Mouse (Mus musculus) stomach, embryonic 16.5 days (tissue): ENCODE measurements around the gene Senp3. TPM values are rescaled to one million over a fixed set of nuclear protein-coding genes. Genes with fewer than 3 reads are reported as not detected.
"Not testable (repeated sequence)": the region's sequence is repeated elsewhere in the genome, so short reads cannot be mapped to it uniquely, and the experiment has no call there.

Source experiments
- ATAC-seq: fragments of 200-750 bp; cut with Nextera tagmentation; 2 replicates; pipeline ENCODE4 v1.8.0; 2017; ENCODE audit warnings: moderate number of reproducible peaks, moderate TSS enrichment; ENCODE audit not compliant: insufficient read depth, low FRiP score
- H3K27ac ChIP-seq: fragments of 300-500 bp; sonication (generic); 2 replicates; pipeline ENCODE4 v1.5.1; 2014; ENCODE audit warnings: low read length
- H3K27me3 ChIP-seq: fragments of 300-500 bp; sonication (generic); 2 replicates; pipeline ENCODE4 v1.6.1; 2014; ENCODE audit warnings: low read length, control low read depth, mixed read lengths; ENCODE audit not compliant: control insufficient read depth, insufficient read depth
- H3K36me3 ChIP-seq: fragments of 300-500 bp; sonication (generic); 2 replicates; pipeline ENCODE4 v1.6.1; 2014; ENCODE audit warnings: low read length; ENCODE audit not compliant: control insufficient read depth, insufficient read depth
- H3K4me1 ChIP-seq: fragments of 300-500 bp; sonication (generic); 2 replicates; pipeline ENCODE4 v1.6.1; 2014; ENCODE audit warnings: low read length, control low read depth, mixed read lengths; ENCODE audit not compliant: control insufficient read depth, insufficient read depth
- H3K4me2 ChIP-seq: fragments of 300-500 bp; sonication (generic); 2 replicates; pipeline ENCODE4 v1.6.1; 2014; ENCODE audit warnings: low read depth, low read length, mixed read lengths
- H3K4me3 ChIP-seq: fragments of 300-500 bp; sonication (generic); replicated peaks from 2 replicates; pipeline ENCODE4 v1.5.1; 2014; ENCODE audit warnings: mild to moderate bottlenecking, low read length
- H3K9ac ChIP-seq: fragments of 300-500 bp; sonication (generic); 2 replicates; pipeline ENCODE4 v1.6.1; 2014; ENCODE audit warnings: low read length
- H3K9me3 ChIP-seq: fragments of 300-500 bp; sonication (generic); replicated peaks from 2 replicates; pipeline ENCODE4 v1.6.1; 2016; ENCODE audit warnings: low read length, control low read depth; ENCODE audit not compliant: control insufficient read depth
- WGBS: fragments of 180-500 bp; shearing (Covaris S2); extraction: QIAGEN DNeasy Blood & Tissue Kit; methylation state at CpG from one replicate; pipeline ENCODE4 v1.1.7; 2014; 5-methylcytosine and 5-hydroxymethylcytosine counted together
- polyA plus RNA-seq: library from polyadenylated mRNA; unstranded; fragments of >200 nt; fragmentation: Nextera tagmentation; extraction: Ambion mirVana; gene quantifications from 2 replicates; pipeline ENCODE4 v1.2.1, GENCODE M21; 2015

The Senp3 gene
- polyA plus RNA-seq, 1 experiment from 2014 or later, result 66.3 TPM

DNA sequence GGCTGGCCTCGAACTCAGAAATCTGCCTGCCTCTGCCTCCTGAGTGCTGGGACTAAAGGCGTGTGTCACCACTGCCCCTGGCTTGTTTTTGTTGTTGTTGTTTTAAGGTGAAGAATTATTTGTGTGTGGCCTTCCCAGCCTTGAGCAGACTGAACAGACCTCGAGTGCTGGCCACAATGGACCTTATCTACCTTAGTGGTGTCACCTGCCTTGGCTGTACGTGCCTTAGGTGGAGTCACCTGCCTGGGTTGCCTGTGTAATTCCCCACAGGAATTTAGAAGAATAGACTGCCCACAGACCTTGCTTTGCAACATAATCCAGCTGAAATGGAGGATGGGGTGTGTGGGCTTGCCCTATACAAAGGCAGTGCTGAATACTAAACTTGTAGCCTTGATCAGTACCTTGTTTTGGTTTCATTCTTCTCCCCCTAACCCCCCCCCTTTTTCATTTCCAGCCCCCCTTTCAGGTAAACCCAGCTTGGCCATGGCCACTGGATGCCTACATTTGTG, 26.0 kb upstream of the Senp3 start:
- no peaks in the 10 kb centered on the region for H3K9me3 ChIP-seq
- no peak for ATAC-seq
- H3K36me3 ChIP-seq, result no peaks in the 10 kb centered on the region
- H3K4me2 ChIP-seq, result no peak overlapping the region
- no peak overlapping the region for H3K4me3 ChIP-seq
- no peaks in the 10 kb centered on the region for H3K27me3 ChIP-seq
- H3K27ac ChIP-seq, result no peak overlapping the region
- H3K9ac ChIP-seq, result no peak overlapping the region
- H3K4me1 ChIP-seq, result 0 out of 2 replicates have a peak, but pooled peaks cover 3% of the 10 kb centered on the region
- WGBS, result 77% methylated on average over 4 of the region's 4 CpGs

DNA sequence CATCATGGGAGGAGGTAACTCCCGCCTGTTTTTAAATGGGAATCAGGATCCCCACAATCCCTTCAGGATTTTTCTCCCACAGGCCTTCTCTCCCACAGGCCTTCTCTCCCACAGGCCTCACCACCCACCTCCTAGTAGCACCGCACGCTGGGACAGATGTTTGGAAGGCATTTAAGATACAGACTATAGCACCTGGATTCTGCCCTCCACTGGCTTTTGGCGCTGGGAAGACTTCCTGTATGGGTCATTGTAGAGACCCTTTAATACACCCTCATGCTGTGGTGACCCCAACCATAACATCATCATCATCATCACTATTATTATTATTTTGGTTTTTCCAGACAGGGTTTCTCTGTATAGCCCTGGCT, 25.6 kb upstream of the Senp3 start:
- Histone ChIP-seq H3K4me2 (no peak overlapping the region), H3K36me3 (no peaks in the 10 kb centered on the region), H3K27ac (no peak overlapping the region), H3K27me3 (no peaks in the 10 kb centered on the region), H3K4me1 (0 out of 2 replicates have a peak, but pooled peaks cover 3% of the 10 kb centered on the region), H3K9me3 (no peaks in the 10 kb centered on the region), H3K4me3 (no peak overlapping the region), H3K9ac (no peak overlapping the region)
- WGBS, result 85% methylated on average over 4 of the region's 4 CpGs
- ATAC-seq, result no peak

DNA sequence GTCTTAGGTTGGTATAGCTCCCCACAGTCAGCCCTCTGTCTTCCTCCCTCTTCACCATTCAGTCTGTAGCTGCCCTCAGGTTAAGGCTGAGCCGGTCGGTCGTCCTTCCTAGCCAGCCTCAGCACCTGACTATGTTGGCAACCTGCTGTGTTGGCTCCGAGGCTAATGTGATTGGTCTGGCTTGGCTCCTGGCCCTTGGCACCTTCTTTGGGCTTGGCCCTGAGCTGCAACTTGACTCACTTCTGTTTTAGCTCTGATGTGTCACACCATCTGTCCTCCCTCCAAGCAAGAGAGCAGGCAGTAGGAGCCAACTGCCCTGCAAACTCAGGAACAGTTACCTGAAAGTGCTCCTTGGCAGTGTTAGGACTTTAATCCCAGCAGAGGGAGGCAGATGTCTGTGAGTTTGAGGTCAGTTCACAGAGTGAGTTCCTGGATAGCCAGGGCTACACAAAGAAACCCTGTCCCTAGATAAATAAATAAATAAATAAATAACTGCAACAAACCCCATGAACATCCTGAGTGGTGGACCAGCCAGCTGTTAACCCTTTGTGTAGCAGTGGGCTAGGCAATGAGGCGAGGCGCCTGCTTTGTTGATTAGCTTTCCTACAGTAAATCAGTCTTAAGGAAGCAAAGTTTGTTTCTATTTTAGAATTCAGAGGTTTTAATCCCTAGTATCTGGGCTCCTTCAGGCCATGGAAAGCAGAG, 25.0 kb upstream of the Senp3 start:
- 0 out of 2 replicates have a peak, but pooled peaks cover 3% of the 10 kb centered on the region for H3K4me1 ChIP-seq
- no peak overlapping the region for H3K4me3 ChIP-seq
- H3K9ac ChIP-seq, result no peak overlapping the region
- H3K36me3 ChIP-seq, result no peaks in the 10 kb centered on the region
- whole genome bisulfite sequencing, result 48% methylated on average over 6 of the region's 6 CpGs
- H3K27me3 ChIP-seq, result no peaks in the 10 kb centered on the region
- H3K27ac ChIP-seq, result no peak overlapping the region
- ATAC-seq, result no peak
- no peaks in the 10 kb centered on the region for H3K9me3 ChIP-seq
- no peak overlapping the region for H3K4me2 ChIP-seq

DNA sequence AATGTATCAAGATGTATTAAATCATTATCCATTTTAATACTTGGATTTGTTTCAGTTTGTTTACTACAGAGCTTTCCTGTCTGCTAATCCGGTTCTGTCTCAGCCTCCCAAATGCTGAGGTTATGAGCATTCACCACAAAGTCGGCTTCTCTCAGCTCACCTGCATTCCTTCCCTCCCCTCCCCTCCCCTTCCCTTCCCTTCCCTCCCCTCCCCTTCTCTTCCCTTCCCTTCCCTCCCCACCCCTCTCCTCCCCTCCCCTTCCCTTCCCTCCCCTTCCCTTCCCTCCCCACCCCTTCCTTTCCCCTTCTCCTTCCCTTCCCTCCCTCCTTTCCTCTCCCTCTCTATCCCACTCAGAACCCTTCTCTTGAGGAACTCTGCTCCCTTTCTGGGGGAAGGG, 22.7 kb upstream of the Senp3 start:
- 0 out of 2 replicates have a peak, but pooled peaks cover 3% of the 10 kb centered on the region for H3K4me1 ChIP-seq

DNA sequence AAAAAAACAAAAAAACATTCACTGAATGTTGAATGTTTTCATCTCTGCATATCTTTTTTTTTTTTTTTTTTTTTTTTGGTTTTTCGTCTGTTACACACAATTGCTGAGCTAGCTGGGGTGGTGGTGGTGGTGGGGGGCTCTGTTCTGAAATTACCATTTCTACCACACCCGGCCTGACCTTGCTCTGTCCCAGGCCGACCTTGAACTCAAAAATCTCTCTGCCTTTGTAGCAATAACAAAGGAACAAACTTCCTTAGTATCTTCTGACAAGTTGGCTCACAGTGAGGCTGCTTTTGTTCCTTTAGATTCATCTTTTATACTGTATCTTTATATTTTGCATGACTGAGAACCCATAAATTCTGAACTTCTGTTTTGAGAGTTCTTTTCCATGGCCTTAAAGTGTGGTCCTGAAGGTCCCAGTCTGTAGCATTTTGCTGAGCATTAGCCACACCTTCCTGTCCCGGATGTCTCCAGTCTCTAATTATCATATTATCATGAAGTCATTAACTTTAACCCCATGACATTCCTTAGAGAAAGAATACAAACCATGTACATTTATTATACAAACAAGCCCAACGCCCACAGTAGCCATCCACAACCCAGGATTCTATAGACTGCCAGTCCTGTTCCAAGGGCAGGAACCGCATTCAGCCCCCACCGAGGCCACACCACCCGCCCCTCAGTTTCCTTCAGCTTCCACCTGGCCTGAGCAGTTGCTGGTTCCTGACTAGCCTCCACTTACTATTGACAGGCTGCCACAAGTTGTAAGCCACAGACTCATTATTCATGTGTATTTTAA, 22.1 kb upstream of the Senp3 start:
- no peak overlapping the region for H3K27ac ChIP-seq
- H3K4me3 ChIP-seq, result no peak overlapping the region
- H3K9ac ChIP-seq, result no peak overlapping the region
- H3K4me1 ChIP-seq, result 0 out of 2 replicates have a peak, but pooled peaks cover 3% of the 10 kb centered on the region
- no peaks in the 10 kb centered on the region for H3K9me3 ChIP-seq
- H3K36me3 ChIP-seq, result no peaks in the 10 kb centered on the region
- no peaks in the 10 kb centered on the region for H3K27me3 ChIP-seq
- no peak overlapping the region for H3K4me2 ChIP-seq
- ATAC-seq, result no peak
- WGBS, result 55% methylated on average over 8 of the region's 8 CpGs

More for the DNA sequence above, 22.7 kb upstream of the Senp3 start:
- WGBS, result 15% methylated on average over 2 of the region's 2 CpGs
- H3K27ac ChIP-seq, result no peak overlapping the region
- H3K4me2 ChIP-seq, result no peak overlapping the region
- no peaks in the 10 kb centered on the region for H3K27me3 ChIP-seq
- ATAC-seq, result no peak
- no peak overlapping the region for H3K4me3 ChIP-seq
- no peaks in the 10 kb centered on the region for H3K36me3 ChIP-seq
- no peak overlapping the region for H3K9ac ChIP-seq
- H3K9me3 ChIP-seq, result no peaks in the 10 kb centered on the region

DNA sequence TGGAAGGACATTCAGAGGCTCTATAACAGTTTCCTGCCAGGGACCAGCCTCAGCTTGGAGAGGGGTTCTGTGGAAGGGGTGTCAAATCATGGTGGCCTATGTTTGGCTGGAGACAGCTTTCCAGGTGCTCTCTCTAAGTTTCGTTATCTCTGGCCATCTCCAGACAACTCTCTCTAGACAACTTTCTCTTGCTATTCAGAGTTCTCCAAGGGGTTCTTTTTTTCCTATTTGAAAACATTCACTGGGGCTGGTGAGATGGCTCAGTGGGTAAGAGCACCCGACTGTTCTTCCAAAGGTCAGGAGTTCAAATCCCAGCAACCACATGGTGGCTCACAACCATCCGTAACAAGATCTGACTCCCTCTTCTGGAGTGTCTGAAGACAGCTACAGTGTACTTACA, 21.5 kb upstream of the Senp3 start:
- H3K27me3 ChIP-seq, ATAC-seq: not testable (repeated sequence)
- 75% methylated on average over 2 of the region's 3 CpGs for WGBS

DNA sequence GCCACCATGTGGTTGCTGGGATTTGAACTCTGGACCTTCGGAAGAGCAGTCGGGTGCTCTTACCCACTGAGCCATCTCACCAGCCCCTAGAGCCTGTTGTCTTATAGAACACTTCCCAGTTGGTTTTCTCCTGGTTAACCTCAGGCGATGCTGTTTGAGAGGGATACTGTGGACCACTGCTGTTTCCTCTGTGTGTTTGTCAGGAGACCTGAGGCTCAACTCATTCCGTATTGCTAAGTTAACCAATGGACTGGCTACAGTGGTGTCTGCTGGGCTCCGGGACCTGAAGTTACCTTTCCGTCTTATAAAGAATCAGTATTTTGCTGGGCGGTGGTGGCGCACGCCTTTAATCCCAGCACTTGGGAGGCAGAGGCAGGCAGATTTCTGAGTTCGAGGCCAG, 21.0 kb upstream of the Senp3 start:
- not testable (repeated sequence) for H3K36me3 ChIP-seq, H3K27ac ChIP-seq, H3K27me3 ChIP-seq, H3K4me2 ChIP-seq, H3K4me1 ChIP-seq, H3K4me3 ChIP-seq, H3K9me3 ChIP-seq, H3K9ac ChIP-seq, ATAC-seq
- WGBS, result 92% methylated on average over 10 of the region's 10 CpGs

More for the DNA sequence above, 21.5 kb upstream of the Senp3 start:
- not testable (repeated sequence) for H3K4me3 ChIP-seq, H3K4me2 ChIP-seq, H3K9ac ChIP-seq, H3K36me3 ChIP-seq, H3K9me3 ChIP-seq, H3K4me1 ChIP-seq, H3K27ac ChIP-seq

DNA sequence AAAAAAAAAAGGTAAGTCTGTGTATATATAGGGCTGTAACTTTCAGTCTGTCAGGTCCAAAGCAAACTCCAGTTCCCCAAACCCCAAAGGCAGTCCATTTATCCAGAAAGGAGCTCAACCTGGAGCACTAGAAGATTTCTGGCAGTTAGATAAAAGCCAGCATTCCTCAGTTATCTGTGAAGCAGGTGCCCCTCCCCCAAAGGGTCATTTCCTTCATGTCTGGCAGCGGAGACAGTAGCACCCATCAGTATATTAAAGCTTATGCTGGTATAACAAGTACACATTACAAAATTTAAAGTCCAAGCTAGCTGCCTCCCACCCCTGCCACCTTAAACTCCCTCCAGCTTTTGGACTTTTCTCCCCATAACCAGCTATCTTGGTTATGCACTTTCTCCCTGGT, 17.7 kb upstream of the Senp3 start:
- no peak overlapping the region for H3K27ac ChIP-seq
- H3K9ac ChIP-seq, result no peak overlapping the region
- H3K36me3 ChIP-seq, result no peaks in the 10 kb centered on the region
- no peaks in the 10 kb centered on the region for H3K9me3 ChIP-seq
- no peak for ATAC-seq
- H3K4me1 ChIP-seq, result peaks cover 16% of the 10 kb centered on the region; the same call in 1 of the 2 replicates
- no peak overlapping the region for H3K4me3 ChIP-seq
- 23% methylated on average over 1 of the region's 1 CpGs for WGBS
- H3K4me2 ChIP-seq, result no peak overlapping the region
- H3K27me3 ChIP-seq, result no peaks in the 10 kb centered on the region

DNA sequence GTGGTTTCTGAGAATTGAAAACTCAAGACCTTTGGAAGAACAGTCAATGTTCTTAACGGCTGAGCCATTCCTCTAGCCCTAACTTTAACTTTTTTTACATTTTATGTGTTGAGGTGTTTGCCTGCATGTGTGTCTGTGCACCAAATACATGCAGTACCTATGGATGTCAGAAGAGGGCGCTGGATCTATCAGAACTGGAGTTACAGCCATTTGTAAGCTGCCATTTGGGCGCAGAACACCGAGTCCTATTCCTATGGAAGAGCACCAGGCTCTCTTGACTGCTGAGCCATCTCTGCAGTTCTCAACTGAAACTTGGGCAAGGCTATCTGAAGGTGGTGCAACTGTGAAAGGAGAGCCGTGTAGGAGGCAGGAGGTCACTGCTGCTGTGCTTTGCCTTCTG, 16.7 kb upstream of the Senp3 start:
- H3K4me3 ChIP-seq, result no peak overlapping the region
- no peaks in the 10 kb centered on the region for H3K36me3 ChIP-seq
- H3K4me2 ChIP-seq, result no peak overlapping the region
- H3K27me3 ChIP-seq, result no peaks in the 10 kb centered on the region
- H3K9me3 ChIP-seq, result no peaks in the 10 kb centered on the region
- no peak overlapping the region for H3K9ac ChIP-seq
- H3K27ac ChIP-seq, result no peak overlapping the region
- WGBS, result 68% methylated on average over 5 of the region's 5 CpGs
- H3K4me1 ChIP-seq, result peaks cover 13% of the 10 kb centered on the region; the same call in 1 of the 2 replicates
- no peak for ATAC-seq
